Mouse (Mus musculus): ENCODE measurements around the gene Magix. TPM values are rescaled to one million over a fixed set of nuclear protein-coding genes. Genes with fewer than 3 reads are reported as not detected.
A peak's percentile ranks its signal among the peaks of the same experiment; 100 is the strongest.
"Not testable (repeated sequence)": the region's sequence is repeated elsewhere in the genome, so short reads cannot be mapped to it uniquely, and the experiment has no call there.

The Magix gene
- polyA plus RNA-seq, 1 experiment from 2014 or later: not detected

DNA sequence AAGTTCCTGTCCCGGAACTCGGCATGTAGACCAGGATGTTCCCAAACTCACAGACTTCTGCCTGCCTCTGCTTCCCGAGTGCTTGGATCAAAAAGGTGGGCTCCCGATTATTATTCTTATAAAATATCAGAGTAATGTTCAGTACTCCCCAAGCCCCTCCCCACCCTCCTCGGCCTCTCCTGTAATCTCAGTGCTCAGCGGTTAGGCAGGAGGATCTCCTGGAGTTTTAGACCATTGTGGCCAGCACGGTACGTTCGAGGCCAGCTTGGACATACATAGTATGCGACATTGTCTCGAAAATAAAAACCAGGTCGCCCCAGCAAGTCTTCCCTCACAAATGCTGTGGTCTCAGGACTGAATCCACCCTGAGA, 32.7 kb upstream of the Magix start:
- 22% methylated on average over 6 of the region's 12 CpGs for WGBS
- not testable (repeated sequence) for H3K27ac ChIP-seq
- H3K9ac ChIP-seq: peak overlapping the region; percentile 59; the same call in 1 of the 2 replicates

DNA sequence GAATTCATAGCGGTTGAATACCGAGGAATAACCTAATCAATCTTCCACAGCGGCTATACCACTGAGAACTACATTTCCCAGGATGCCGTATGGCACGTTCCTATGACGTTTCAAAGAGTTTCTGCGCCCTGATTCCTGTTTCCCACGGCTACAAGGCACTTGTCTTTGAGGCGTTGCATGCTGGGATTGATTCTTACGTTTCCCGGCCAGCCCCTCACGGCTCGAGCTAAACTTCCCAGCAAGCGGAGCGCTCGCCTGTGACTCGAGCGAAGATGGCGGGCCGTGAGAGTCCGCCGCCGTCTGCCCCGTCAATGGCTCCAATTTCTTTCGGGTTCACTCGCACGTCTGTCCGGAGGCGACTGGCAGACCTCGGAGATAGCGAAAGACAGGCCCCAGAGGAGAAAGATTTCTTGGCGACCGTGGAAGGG, 15.9 kb upstream of the Magix start, which contains the start of gene Gpkow:
Gene Gpkow (plus strand): TSS at position 178 of the 428 bp plus-strand sequence.
- H3K4me2 ChIP-seq: peak within 1 kb of the TSS; percentile 60
- H3K27me3 ChIP-seq: no peaks in the 10 kb centered on the region
- peaks cover 6% of the 10 kb centered on the region; the same call in 1 of the 2 replicates for H3K36me3 ChIP-seq
- WGBS: 23% methylated on average over 33 of the region's 33 CpGs
- ATAC-seq (ENCODE audit: insufficient number of reproducible peaks, insufficient read depth, low FRiP score, low TSS enrichment, low read depth): peak; percentile 85
- peak within 1 kb of the TSS; percentile 58 for H3K4me3 ChIP-seq
- H3K4me1 ChIP-seq: peaks cover 5% of the 10 kb centered on the region; the same call in 1 of the 2 replicates
- H3K9ac ChIP-seq: peak within 1 kb of the TSS; percentile 72
- peak within 1 kb of the TSS; percentile 33; the same call in 1 of the 2 replicates for H3K27ac ChIP-seq
- no peaks in the 10 kb centered on the region for H3K9me3 ChIP-seq

More for the DNA sequence above, 32.7 kb upstream of the Magix start:
- ATAC-seq (ENCODE audit: insufficient number of reproducible peaks, insufficient read depth, low FRiP score, low TSS enrichment, low read depth); H3K36me3 ChIP-seq; H3K27me3 ChIP-seq; H3K4me1 ChIP-seq; H3K9me3 ChIP-seq: not testable (repeated sequence)
- H3K4me3 ChIP-seq: peak overlapping the region; percentile 36
- peak overlapping the region; percentile 55 for H3K4me2 ChIP-seq

DNA sequence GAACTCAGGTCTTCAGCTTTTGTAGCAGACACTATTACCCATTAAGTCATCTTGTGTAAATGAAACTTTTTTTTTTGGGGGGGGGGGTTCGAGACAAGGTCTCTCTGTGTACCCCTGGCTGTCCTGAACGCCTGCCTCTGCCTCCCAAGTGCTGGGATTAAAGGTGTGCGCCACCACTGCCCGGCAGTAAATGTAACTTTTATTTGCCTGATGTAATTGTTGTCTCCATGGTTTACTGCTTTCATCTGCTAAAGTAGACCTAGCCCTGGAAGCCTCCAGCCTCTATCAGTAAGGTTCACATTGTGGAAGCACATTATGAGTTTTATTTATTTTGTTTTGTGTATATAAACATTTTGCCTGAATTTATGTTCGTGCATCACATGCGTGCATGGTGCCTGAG, 15.5 kb upstream of the Magix start:
- no peak for ATAC-seq (ENCODE audit: insufficient number of reproducible peaks, insufficient read depth, low FRiP score, low TSS enrichment, low read depth)
- 43% methylated on average over 6 of the region's 6 CpGs for WGBS
- Histone ChIP-seq H3K36me3 (peaks cover 2% of the 10 kb centered on the region; the same call in 1 of the 2 replicates), H3K27me3 (no peaks in the 10 kb centered on the region), H3K9me3 (no peaks in the 10 kb centered on the region), H3K4me1 (peaks cover 5% of the 10 kb centered on the region; the same call in 1 of the 2 replicates), H3K9ac (no peak overlapping the region), H3K4me2 (peak overlapping the region; percentile 46), H3K27ac (no peak overlapping the region), H3K4me3 (peak overlapping the region; percentile 58; the same call in 1 of the 2 replicates)

DNA sequence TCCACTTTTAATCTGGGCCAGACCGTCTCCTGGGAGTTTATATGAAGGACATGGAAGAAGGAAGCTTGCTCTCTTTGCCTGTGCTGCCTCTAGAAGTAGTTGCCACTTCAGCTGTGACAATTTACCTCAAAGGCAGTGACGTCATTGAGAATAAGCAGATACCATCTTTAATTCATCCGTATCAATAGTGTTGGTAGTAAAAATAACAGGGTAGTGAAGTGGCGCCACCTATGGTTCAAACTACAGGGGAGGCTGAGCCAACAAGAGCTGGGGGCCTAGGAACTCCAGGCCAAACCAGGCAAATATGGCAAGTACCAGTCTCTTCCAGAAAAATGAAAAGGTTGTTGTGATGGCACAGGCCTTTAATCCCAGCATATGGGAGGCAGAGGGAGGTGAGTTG, 11.8 kb upstream of the Magix start:
- no peaks in the 10 kb centered on the region for H3K4me1 ChIP-seq
- no peak overlapping the region for H3K27ac ChIP-seq

DNA sequence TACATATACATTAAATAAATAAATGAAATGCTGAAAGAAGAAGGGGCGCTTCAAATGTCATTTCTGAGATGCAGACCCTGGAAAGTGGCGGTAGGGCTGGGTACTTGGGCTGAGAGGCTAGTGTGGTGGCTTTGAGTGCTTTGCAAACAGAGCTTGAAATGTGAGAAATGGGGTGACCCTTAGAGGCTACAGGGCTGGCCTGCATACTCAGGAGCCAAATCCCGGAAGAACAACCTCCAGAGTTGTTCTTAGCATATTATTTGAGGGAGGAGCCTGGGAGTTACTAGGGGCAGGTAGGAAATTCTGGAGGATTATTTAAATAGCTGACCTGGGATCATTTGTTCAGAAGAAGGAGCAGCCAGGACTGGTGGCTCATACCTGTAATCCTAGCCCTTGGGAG, 9.4 kb upstream of the Magix start:
- Histone ChIP-seq H3K4me2 (no peak overlapping the region), H3K4me3 (no peak overlapping the region), H3K27ac (no peak overlapping the region), H3K4me1 (no peaks in the 10 kb centered on the region), H3K9me3 (no peaks in the 10 kb centered on the region), H3K36me3 (no peaks in the 10 kb centered on the region), H3K9ac (no peak overlapping the region), H3K27me3 (no peaks in the 10 kb centered on the region)
- no peak for ATAC-seq (ENCODE audit: insufficient number of reproducible peaks, insufficient read depth, low FRiP score, low TSS enrichment, low read depth)
- WGBS: 49% methylated on average over 3 of the region's 3 CpGs

More for the DNA sequence above, 11.8 kb upstream of the Magix start:
- Histone ChIP-seq H3K4me3 (no peak overlapping the region), H3K9ac (no peak overlapping the region), H3K4me2 (no peak overlapping the region), H3K27me3 (no peaks in the 10 kb centered on the region), H3K9me3 (no peaks in the 10 kb centered on the region), H3K36me3 (no peaks in the 10 kb centered on the region)
- WGBS: 40% methylated on average over 4 of the region's 4 CpGs
- no peak for ATAC-seq (ENCODE audit: insufficient number of reproducible peaks, insufficient read depth, low FRiP score, low TSS enrichment, low read depth)

DNA sequence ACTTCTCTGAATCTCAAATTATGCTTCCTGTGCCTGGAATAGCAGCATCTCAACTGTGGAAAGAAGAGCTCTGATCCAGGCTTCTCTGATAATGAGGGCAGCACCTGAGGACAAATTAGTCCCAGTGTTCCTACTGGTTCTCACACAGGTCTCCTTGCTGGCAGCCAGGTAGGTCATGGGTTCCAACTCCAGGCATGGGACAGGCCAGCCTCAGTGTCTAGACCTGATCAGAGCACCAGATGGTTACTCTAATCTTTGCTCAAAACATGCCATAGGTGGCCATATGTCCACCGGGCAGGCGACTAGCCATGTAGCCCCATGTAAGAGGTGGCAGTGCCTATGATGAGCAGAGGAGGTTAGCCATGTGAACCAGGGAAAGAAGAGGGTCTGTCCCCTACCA, 7.3 kb upstream of the Magix start:
- Histone ChIP-seq H3K9me3 (no peaks in the 10 kb centered on the region), H3K36me3 (no peaks in the 10 kb centered on the region), H3K4me3 (no peak overlapping the region), H3K27me3 (no peaks in the 10 kb centered on the region), H3K4me2 (no peak overlapping the region), H3K4me1 (no peaks in the 10 kb centered on the region), H3K27ac (no peak overlapping the region), H3K9ac (no peak overlapping the region)
- WGBS: 95% methylated on average over 2 of the region's 2 CpGs
- ATAC-seq (ENCODE audit: insufficient number of reproducible peaks, insufficient read depth, low FRiP score, low TSS enrichment, low read depth): no peak

DNA sequence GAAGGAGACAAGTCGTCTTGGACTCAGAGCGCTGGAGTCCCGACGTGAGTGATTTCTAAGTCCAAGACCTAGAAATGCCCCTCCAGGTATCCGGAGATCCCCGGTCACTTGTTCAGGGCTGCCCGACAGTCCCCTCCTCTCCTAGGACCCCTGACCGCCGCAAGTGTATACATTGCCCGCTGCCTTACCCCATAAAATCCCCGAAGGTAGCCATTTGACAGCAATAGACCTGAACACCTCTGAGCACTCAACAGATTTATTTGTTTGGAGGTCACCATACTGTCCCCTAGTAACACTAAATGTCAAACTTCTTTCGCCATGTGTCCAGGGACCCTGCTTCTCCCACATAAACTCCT, 1.0 kb downstream of the Magix start:
- 20% methylated on average over 12 of the region's 12 CpGs for WGBS
- Histone ChIP-seq H3K27me3 (no peaks in the 10 kb centered on the region), H3K4me3 (peak overlapping the region; percentile 33), H3K9ac (0 out of 2 replicates have a peak overlapping the region, but pooled peaks have one; percentile 49), H3K4me1 (no peaks in the 10 kb centered on the region), H3K27ac (no peak overlapping the region), H3K36me3 (no peaks in the 10 kb centered on the region), H3K4me2 (peak overlapping the region; percentile 54), H3K9me3 (no peaks in the 10 kb centered on the region)
- ATAC-seq (ENCODE audit: insufficient number of reproducible peaks, insufficient read depth, low FRiP score, low TSS enrichment, low read depth): no peak

DNA sequence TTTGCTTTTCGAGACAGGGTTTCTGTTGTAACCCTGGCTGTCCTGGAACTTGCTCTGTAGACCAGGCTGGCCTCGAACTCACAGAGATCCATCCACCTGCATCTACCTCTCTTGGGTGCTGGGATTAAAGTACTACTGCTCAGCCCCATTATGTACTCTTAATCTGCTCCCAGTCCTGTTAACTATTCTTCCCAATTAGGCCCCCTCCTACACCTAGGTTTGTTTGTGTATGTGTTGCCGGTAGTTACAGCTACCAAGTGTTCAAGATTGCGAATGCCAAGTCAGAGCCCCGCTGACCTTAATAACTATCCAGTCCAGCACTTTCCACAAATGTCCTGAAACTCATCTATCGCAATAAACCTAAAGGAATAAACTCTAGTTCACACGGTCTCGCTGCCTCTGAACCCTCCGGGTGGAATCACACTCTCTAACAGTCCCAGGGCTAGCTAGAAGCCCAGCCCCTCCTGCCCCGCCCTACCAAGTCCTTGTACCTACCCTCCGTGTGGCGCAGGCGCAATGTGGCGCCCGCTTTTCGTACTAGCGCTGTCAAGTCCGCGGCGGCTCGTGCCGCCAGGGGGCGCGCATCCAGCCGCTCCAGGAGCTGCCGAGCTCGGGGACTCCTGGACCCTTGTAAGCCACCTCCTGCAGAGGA, 1.5 kb downstream of the Magix start:
- H3K4me1 ChIP-seq: no peaks in the 10 kb centered on the region
- H3K9ac ChIP-seq: 0 out of 2 replicates have a peak overlapping the region, but pooled peaks have one; percentile 49
- no peak overlapping the region for H3K27ac ChIP-seq
- WGBS: 20% methylated on average over 27 of the region's 27 CpGs
- no peaks in the 10 kb centered on the region for H3K36me3 ChIP-seq
- H3K4me2 ChIP-seq: peak overlapping the region; percentile 54
- no peaks in the 10 kb centered on the region for H3K9me3 ChIP-seq
- peak overlapping the region; percentile 33 for H3K4me3 ChIP-seq
- peak; percentile 83 for ATAC-seq (ENCODE audit: insufficient number of reproducible peaks, insufficient read depth, low FRiP score, low TSS enrichment, low read depth)
- no peaks in the 10 kb centered on the region for H3K27me3 ChIP-seq

DNA sequence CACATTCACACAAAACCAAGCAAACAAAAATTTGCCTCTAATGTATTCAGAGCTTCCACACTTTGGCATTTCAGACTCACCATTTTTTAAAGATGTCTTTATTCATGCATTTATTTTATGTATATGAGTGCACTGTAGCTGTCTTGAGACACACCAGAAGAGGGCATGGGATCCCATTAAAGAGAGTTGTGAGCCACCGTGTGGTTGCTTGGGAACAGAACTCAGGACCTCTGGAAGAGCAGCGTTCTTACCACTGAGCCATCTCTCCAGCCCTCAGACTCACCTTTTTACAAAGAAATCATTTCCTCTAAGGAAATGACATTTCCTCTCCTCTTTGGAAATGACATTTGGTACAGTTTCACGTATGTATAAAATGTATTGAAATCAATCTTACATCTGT, 2.1 kb downstream of the Magix start:
- no peak overlapping the region for H3K27ac ChIP-seq
- no peak overlapping the region for H3K4me3 ChIP-seq
- H3K4me1 ChIP-seq: no peaks in the 10 kb centered on the region
- WGBS: 49% methylated on average over 3 of the region's 3 CpGs
- H3K4me2 ChIP-seq: no peak overlapping the region; the same call in 1 of the 2 replicates
- no peak overlapping the region for H3K9ac ChIP-seq
- H3K9me3 ChIP-seq: no peaks in the 10 kb centered on the region
- H3K27me3 ChIP-seq: no peaks in the 10 kb centered on the region
- ATAC-seq (ENCODE audit: insufficient number of reproducible peaks, insufficient read depth, low FRiP score, low TSS enrichment, low read depth): no peak
- H3K36me3 ChIP-seq: no peaks in the 10 kb centered on the region

DNA sequence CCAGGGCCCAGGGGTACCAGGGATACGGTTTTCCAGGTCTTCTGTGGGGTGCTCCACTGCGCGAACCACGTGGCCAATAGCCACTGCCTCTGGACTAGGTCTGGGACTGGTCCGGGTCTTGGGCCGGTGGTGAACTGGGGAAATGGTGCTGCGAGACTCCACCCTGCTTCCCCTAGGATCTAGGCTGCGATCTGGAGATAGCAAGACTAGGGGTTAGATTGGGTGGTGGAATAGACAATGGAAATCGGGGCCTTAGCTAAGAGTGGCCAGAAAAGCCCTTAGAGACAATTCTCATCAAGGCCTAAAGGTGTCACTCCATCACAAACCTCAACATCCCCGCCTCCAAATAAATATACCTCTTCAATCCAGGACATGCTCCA, 6.1 kb downstream of the Magix start:
- peak overlapping the region; percentile 40; the same call in 1 of the 2 replicates for H3K9ac ChIP-seq

DNA sequence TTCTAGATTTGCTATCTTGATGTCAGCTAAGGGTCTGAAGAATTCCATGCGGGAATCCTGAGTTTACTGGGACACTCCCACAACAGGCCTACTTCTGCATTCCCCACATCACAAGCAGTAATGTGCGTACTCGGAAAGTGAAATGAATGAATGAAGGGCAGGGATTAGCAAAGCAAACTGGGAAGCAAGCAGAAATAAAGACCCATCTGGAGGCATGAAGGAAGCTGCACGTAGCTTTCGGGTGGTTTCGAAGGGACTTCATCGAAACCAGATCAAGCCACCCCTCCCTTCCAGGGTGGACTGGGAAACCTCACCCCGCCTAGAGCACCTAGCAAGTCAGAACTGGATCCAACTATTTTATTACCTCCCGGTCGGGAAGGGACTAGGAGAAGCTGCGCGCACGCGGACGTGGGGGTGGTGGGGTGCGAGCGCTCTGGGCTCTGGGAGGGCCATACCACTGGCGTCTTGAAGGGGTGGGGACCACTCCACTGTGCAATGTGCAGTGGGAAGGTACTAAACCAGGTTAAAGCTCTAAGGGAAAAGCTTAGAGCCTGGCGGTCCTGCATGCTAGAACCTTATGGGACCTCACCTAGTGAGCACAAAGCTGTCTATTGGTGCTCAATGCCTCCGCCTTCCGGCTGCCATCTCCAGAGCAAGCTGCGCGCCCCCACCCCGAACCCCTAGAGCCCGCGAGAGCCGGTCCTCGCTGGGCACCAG, 6.6 kb downstream of the Magix start:
- H3K27me3 ChIP-seq: no peaks in the 10 kb centered on the region
- no peak; the same call in 1 of the 2 replicates for ATAC-seq (ENCODE audit: insufficient number of reproducible peaks, insufficient read depth, low FRiP score, low TSS enrichment, low read depth)
- H3K4me1 ChIP-seq: no peaks in the 10 kb centered on the region
- H3K36me3 ChIP-seq: no peaks in the 10 kb centered on the region
- H3K9ac ChIP-seq: peak overlapping the region; percentile 40; the same call in 1 of the 2 replicates
- peak overlapping the region; percentile 31 for H3K4me3 ChIP-seq
- 33% methylated on average over 28 of the region's 28 CpGs for WGBS
- no peaks in the 10 kb centered on the region for H3K9me3 ChIP-seq
- peak overlapping the region; percentile 56 for H3K4me2 ChIP-seq
- H3K27ac ChIP-seq: peak overlapping the region; percentile 81

More for the DNA sequence above, 6.1 kb downstream of the Magix start:
- Histone ChIP-seq H3K9me3 (no peaks in the 10 kb centered on the region), H3K4me1 (no peaks in the 10 kb centered on the region), H3K4me3 (peak overlapping the region; percentile 31), H3K4me2 (peak overlapping the region; percentile 56), H3K27ac (peak overlapping the region; percentile 81), H3K27me3 (no peaks in the 10 kb centered on the region), H3K36me3 (no peaks in the 10 kb centered on the region)
- no peak for ATAC-seq (ENCODE audit: insufficient number of reproducible peaks, insufficient read depth, low FRiP score, low TSS enrichment, low read depth)
- 39% methylated on average over 10 of the region's 10 CpGs for WGBS
